Mouse (Mus musculus): ENCODE results near the gene Ppif.

Gene Ppif

GRCm38 (mm10) chr14:25738591-25739001 lies 44.6 kb downstream of the Ppif start:
- peak; percentile 3 for DNase-seq

DNA sequence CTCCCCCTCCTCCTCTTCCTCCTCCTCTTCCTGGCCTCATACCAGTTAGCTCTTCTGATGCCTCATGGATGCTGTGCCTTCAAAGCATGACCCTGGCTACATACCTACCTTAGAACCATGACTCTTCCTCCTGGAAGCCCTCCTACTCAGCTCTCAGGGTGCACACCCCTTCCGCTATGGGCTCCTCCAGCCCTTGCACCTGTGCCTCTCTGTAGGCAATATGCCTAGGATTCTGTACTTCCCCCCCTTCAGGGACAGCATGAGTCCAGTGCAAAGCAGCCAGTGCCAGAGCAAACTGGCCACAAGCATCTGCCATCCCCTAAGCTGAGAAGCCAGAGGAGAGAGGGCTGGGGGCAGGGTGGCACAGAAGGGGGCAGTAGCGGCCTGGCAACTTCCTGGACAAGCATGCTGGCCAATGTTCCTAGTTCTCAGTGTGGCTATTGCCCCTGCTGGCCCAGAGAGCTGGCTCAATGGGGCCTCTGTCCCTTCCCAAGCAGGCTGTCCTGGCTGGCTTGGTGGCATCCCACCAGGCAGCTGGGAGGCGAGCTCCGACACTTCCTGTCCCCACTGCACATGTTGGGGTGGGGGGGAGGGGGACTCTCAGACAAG lies 46.1 kb downstream of the Ppif start:
- no peak for DNase-seq

- no peak for DNase-seq
These were observed 47.3 kb downstream of the Ppif start for GRCm38 (mm10) chr14:25741211-25741610.

DNA sequence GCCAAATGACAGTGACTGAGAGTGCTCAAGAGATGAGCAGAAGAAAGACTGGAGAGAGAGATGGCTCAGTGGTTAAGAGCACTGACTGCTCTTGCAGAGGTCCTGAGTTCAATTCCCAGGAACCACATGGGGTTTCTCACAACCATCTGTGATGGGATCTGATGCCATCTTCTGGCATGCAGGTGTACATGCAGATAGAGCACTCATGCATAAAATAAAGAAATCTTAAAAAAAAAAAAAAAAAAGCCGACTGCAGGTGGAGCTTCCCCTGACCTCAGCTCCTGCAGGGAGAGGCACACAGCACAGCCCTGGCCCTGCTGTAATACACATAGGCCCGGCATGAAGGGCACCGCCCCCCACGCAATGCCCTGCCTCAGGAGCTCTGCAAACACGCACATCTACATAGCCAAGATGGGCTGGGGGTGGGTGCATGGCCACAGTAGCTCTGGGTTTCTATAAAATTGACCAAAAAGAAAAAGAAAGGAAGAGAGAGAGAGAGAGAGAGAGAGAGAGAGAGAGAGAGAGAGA lies 48.0 kb downstream of the Ppif start:
- DNase-seq = peak; percentile 62

GRCm38 (mm10) chr14:25742943-25743342 lies 49.0 kb downstream of the Ppif start:
- DNase-seq = no peak

DNA sequence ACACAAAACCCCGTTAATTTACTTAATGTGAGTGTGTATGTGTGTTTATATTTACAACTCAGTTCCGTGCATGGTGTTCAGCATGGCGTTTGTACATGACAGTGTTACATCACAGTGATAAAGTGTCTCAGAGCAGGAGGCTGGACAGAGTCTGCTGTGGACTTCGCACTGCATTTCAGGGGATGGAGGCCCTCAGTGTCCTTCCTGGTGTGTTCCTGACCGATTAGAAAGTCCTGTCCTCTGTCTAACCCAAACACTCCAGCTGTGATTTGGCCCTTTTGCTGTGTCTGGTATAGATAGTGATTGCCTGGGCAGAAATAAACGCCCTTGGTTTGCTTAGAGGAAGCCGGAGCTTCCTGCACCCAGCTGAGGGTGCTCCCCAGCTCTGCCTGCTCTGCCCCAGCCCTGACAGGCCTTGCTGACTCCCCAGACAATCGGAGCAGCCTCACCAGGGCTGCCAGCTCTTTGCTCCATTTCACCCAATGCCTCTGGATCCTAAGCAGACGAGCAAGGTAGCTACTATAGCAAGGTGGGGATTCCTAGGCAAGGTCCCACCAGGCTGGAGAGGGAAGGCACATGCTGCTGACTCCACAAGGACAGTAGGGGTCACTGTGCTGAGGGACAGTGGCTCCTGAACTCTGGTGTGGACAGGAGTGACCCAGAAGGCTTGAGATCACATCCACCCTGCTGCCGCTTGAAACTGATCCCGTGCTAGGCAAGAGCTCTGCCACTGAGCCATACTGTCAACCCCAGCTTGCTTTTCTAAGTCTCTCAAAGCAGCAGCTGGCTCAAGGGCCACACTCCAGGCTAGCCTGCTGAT lies 51.6 kb downstream of the Ppif start:
- DNase-seq = no peak

GRCm38 (mm10) chr14:25746371-25746770 lies 52.4 kb downstream of the Ppif start:
- no peak for DNase-seq

DNA sequence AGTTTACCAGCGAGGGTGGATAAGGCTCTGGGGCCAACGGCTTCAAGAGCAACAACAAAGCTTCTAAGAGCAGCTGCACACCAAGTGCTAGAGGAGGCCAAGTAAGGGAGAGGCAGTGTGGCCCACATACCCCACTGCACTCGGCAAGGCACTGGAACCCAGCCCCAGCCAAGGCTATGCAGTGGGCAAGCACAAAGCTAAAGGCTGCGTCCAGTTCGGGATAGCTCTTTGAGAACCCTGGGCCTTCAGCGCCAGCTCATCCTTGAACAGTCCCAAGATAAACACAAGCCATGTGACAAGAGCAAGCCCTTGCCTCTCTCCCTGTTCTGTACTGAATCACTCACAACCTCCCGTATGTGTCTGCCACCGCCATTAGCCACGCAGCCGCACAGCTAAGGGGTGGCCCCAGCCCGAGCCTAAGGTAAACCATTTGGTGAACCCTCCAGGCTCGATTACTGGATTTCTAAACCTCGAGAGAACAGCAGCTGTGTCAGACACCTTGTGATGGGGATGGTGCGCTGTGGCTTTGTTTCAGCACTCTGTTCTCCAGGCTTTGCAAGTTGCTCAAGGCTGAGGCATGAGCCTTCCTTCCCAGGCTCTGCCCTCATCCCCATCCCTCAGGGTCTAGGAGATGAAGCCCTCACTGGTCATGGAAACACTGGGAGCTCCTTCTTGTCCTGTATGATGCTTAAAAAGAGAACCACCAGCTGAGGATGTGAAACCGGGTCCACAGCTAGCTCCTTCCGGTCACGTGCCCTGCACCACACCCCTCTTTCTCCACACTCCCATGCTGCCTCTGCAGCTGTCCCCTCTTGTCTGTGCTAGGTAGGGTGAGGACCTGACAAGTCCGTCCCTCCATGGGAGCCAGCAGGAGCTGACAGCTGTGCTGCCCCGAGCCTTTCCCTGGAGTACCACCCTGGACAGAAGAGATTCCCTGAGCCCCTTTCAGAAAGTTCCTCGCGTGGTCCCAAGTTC lies 53.3 kb downstream of the Ppif start:
- DNase-seq = peak; percentile 58

- DNase-seq = no peak
These were observed 54.2 kb downstream of the Ppif start for GRCm38 (mm10) chr14:25747996-25748756.

DNA sequence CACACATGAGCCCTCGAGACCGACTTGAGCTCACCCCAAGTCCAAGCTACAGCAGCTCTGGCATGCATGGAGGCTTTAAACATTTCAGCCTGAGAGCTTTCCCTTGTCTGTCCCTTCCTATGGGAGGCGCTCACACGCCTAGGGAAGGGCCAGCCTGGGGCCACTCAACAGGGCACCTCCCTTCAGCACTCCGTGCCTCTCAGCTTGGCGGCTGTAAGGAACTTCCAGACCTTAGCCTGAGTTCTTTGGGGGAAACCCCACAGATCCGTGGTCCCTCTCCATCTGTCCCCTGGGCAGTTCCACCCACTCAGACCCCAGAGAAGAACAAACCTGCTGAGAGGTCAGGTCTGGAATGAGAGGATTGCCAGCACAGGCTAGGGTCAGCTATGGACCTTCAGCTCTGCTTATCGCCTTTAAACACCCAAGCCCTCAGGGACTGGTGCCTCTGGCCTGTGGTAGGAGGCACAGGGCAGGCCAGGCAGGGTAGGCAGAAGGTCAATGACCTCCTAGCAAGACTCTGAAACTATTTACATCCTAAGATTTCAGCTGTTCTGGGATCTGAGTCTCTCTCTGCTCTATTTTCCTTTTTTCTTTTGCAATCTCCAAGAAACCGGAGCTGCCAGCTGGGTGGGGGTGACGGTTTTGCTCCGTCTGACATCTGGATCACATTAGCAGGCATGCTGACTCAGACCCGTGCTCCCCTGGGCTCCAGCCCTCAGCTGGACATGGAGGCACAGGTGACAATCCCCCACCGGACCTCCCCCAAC lies 55.4 kb downstream of the Ppif start:
- DNase-seq = no peak

All from thymus, postnatal 14 days (tissue).